Mouse (Mus musculus): ENCODE results near the gene Atxn2l.

Atxn2l gene

DNA sequence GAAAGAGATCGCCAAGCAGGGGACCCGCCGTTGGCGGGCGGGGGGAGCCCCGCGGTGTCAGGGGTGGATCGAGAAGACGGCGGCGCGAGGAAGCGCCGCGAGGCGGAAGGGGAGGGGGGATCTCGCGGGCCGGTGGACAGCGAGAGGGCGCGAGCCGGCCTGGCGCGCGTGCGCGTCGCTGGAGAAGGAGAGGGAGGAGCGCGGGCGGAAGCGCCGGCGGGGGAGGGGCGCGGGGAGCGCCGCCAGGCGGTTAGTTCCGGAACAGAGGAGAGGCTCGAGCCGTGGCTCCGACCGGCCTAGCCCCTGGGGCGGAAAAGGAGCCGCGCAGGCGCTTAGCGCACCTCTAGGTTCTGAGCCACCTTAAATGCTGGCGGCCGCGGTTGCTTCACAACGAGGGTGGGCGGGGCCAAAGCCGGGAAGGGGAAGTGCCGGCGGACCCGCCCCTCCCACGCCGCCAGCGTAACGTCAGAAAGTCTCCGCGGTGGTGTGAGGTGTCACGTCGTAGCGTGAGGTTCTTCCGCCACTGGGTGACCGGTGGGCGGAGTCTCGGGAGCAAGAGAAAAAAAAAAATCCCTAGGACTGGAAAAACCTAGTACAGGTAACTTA is at the start of gene Atxn2l:
Gene Atxn2l, minus strand, starts transcription at position 165 of the 606 bp plus-strand sequence.
- peak; percentile 100 for DNase-seq (ENCODE audit: inconsistent ontology term)

DNA sequence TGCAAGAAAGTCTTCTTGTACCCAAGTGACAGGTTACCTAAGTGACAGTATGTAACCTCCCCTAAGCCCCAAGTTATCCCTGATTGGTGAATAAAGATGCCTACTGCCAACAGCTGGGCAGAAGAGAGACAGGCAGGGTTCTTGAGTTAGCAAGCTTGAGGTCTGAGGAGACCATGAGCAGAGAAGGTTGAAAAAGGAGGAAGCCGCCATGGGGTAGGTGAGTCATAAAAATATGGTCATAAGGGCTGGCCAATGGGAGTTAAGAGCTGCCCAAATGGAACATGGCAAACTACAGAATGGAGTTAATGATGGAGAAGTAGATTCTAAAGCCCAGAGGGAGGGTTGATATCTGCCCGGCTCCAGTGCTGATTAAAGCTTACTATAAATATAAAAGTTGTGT is 42.4 kb upstream of the Atxn2l start:
- DNase-seq (ENCODE audit: inconsistent ontology term): no peak

DNA sequence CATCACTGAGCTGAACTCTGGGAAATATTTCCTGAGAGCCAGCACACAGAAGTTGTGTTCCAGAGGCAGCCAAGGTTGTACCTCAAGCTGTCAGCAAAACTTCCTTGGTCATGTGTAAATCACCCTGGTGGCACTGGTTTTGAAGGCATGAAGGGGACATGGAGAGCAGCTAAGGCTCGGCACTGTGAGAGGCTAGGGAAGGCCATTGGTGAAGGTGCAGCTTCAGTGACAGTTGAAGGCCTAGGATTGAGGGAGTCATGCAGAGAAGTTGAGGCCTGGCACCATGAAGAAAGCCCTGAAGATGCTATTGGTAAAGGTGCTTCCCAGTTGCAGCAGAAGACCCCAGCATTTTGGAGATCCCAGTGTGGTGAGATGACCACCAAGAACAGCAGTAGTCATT is 38.4 kb upstream of the Atxn2l start:
- DNase-seq (ENCODE audit: inconsistent ontology term): no peak

DNA sequence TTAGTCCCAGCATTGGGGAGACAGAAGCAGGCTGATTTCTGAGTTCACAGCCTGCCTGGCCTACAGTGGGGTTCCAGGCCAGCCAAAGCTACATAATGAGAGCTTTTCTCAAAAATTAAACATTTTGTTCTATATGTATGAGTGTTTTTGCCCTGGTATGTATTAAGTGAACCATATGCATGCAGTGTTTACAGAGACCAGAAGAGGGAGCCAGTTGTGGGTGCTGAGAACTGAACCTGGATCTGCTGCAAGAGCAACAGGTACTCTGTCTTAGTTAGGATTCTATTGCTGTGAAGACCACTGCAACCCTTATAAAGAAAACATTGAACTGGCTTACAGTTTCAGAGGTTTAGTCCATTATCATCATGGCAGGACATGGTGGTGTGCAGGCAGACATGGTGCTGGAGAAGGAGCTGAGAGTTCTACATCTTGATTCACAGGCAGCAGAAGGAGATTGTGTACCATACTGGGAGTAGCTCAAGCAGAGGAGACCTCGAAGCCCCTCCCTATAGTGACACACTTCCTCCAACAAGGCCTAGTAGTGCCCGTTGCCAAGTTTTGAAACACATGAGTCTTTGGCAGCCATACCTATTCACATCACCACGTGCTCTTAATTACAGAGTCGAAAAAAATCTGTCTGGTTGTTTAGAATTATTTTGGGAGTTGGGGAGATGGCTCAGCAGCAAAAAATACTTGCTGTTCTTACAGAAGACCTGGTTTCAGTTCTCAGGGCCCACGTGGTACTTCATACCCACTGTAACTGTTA is 34.8 kb upstream of the Atxn2l start:
- DNase-seq (ENCODE audit: inconsistent ontology term): no peak

DNA sequence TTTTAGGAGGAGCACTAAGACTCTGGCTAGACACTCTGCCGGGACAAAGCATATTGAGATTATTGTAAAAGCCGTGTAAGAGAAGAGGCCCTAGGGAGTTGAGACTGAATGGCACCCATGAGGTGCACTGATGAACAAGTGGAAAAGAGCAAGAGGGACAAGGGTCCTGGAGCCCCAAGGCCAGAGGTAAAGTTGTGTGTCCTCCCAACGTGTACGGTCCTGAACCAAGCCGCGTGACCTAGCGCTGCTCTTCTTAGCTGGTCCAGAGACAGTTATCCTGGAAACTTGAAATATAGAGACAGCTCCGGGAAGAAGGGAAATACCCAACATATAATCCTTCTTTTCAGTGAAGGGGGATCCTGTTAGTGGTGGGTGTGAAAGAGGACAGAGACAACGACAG is 33.2 kb upstream of the Atxn2l start:
- DNase-seq (ENCODE audit: inconsistent ontology term): peak; percentile 16

DNA sequence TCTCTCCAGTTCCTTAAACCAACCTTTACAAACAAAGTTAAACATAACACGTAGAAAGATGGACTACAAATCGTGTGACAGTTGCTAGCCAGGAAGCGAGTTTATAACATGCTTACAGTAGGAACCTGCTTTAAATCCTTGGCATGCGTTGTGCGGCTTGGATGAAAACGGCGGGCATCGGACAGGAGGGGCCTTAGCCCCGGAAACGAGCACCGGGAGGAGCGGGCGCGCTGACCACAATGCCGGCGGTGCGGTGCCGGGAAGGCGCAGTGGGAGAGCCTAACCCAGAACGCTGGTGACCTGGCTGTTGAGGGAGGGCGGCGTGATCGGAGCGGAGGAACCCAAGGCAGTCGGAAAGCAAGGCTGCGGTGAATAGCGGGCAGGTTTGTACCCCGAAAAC is 32.5 kb upstream of the Atxn2l start:
- peak; percentile 44 for DNase-seq (ENCODE audit: inconsistent ontology term)

DNA sequence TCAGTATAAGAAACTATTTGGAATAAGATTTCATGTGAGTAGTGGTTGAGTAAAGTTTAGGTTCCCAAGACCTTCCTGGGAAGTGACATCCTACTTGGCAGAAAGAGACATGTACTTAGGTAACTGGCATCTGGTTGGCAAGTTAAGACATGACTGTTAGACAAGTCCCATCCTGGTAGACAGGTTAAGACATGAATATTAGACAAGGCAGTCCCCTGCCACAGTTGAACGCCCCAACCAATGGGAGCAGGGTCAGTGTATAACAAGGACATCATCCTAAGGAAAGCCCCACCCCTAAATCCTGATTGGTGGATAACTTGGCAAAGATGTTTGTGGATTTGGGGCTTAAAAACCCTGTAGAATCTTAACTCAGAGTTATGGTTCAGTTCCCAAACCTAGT is 30.2 kb upstream of the Atxn2l start:
- DNase-seq (ENCODE audit: inconsistent ontology term): no peak

DNA sequence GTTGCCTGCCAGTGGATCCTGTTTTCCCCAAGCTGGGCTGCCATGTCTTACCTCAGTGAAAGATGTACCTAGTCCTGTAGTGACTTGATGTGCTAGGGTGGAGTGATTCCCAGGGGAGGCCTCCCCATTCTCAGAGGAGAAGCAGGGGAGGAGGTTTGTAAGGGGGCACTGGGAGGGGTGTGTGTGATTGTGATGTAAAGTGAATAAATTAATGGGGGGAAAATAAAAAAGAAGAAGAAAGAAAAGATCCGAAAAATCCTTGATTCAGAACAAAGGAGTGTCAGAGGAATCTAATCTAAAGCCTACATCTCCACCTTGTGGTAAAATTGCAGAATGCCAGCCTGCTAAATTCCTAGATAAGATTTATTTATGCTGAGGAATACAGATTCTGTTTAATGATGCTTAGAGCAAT is 24.9 kb upstream of the Atxn2l start:
- peak; percentile 69 for DNase-seq (ENCODE audit: inconsistent ontology term)

DNA sequence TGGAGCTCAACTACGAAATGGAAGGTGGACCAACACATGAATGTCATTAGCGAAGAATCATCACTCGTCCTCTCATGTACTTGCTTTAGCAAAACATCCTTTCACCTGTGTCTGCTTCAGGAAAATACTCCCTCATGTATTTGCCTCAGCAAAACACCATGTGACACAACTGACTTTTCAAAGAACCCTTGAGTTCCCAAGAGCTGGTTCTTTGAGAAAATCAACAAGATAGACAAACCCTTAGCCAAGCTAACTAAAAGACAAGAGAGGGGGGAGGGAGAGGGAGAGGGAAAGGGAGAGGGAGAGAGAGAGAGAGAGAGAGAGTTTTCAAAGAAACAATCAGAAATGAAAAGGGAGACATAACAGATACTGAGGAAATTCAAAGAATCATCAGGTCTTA is 20.1 kb upstream of the Atxn2l start:
- DNase-seq (ENCODE audit: inconsistent ontology term): no peak

DNA sequence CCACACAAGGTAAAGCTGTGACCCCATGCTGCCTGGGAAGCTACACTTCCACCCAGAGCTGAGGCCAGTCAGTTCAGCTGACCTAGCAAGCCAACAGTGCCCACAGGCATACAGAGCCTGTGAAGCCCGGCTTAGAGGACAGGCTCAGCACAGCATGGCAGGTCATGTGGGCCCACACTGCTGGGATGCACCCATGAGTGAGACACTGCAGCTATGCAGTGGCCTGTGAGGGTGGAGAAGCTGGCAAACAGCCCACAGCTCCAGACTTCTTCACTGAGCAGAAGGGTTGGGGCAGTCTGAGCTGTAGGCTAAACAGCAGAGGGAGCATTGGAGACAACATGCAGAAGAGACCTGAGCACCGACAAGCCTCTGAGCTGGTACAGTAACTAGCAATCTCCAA is 16.3 kb upstream of the Atxn2l start:
- DNase-seq (ENCODE audit: inconsistent ontology term): peak; percentile 38

DNA sequence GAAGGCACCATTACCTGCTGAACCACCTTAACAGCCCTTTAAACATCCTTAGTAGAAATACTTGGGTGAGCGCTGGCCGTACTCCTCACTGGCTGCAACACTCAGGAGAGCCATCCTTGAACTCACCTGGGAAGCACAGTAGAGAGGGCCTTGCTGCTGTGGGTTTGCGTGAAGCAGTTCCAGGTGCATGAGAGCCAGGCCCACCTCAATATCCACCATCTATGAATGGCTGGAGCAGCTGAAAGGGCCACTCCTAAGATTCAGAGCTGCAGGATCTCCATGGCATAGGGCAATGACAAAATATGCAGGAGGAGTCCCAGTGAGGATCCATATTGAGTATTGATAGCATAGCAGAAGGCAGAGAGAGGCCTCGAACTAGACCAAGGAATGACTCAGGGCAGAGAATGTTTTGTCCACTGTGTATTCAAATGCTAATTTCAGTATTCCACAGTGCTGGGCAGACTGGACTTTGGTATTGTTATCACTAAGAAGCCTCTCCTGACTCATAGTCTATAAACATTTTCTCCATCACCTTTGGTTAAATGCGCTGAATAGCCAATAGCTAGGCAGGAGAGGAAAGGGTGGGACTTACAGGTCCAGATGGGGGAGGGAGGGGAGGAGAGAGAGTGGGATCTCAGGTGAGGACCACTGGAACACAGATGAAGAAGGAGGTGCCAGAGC is 15.2 kb upstream of the Atxn2l start:
- DNase-seq (ENCODE audit: inconsistent ontology term): peak; percentile 8

DNA sequence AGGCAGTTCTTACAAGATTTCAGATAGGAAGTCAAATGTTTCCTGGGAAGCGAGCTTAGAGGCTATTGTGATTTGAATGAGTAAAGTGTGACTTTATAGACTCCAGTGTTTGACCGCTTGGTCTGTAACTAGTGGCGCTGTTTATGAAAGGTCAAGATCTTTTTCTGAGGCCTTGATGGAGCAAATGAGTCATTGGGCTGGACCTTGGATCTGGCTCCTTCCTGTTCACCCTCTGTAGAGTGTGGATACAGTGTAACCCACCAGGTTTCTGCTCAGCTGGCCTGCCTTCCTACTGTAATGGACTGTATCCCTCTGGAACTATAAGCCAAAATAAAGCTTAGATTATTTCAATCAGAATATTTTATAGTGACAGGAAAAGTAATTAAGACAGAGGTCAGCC is 8.1 kb upstream of the Atxn2l start:
- DNase-seq (ENCODE audit: inconsistent ontology term): no peak

DNA sequence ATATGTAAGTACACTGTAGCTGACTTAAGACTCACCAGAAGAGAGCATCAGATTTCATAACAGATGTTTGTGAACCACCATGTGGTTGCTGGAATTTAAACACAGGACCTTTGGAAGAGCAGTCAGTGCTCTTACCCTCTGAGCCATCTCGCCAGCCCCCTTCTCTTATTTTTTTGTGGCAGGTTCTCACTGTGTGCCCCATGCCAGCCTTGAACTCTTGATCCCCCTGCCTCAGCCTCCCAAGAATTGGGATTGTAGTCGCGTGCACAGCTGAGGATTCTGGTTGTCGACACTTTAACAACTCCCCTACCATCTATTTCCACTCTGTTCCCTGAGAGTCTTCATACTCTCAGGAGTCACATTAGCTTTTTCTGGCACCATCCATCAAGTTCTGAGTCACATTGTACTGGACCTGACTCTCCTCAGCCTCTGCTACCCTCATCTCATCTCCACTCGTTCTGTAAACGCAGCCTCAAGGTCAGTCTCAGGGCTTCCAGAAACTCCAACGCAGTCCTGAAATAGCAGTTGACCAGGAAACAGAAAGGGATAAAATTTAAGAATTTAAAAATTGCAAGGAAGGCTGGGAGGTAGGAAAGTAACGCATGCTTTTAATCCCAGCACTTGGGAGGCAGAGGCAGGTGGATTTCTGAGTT is 4.0 kb upstream of the Atxn2l start:
- DNase-seq (ENCODE audit: inconsistent ontology term): no peak

DNA sequence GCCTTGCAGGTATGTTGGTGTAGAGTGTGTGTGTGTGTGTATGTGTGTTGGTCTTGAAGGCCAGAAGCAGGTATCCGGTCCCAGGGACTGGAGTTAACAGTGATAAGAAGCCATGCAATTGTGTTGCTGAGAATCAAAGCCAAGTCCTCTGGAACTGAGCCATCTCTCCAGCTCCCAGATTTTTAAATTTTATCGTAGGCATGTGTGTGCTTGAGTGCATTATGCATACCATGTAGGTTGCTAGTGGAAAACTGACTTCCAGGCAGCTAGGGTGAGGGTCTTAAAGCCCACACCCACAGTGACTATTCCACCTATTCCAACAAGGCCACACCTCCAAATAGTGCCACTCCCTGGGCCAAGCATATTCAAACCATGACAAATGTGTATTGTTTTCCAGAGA is 1.7 kb upstream of the Atxn2l start:
- no peak for DNase-seq (ENCODE audit: inconsistent ontology term)

DNA sequence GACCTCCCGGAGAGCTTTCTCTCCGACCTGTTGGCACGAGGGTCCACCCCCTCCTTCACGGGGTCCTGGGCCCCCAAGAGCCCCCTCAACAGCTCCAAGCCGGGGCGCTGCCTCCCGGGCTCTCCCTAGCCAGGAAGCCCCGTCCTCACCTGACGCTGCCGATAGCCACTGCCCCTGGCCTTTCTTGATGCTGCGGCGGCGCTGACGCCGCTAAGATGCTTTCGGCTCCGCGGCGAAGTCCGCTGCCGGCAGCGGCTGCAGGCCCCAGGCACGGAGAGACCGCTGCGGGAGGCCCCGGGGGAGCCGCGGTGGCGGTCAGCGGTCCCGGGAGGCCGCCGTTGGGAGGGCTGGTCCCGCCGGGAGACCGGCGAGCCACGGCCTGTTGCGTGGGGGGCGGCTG is 486 bp downstream of the Atxn2l start:
- DNase-seq (ENCODE audit: inconsistent ontology term): no peak

DNA sequence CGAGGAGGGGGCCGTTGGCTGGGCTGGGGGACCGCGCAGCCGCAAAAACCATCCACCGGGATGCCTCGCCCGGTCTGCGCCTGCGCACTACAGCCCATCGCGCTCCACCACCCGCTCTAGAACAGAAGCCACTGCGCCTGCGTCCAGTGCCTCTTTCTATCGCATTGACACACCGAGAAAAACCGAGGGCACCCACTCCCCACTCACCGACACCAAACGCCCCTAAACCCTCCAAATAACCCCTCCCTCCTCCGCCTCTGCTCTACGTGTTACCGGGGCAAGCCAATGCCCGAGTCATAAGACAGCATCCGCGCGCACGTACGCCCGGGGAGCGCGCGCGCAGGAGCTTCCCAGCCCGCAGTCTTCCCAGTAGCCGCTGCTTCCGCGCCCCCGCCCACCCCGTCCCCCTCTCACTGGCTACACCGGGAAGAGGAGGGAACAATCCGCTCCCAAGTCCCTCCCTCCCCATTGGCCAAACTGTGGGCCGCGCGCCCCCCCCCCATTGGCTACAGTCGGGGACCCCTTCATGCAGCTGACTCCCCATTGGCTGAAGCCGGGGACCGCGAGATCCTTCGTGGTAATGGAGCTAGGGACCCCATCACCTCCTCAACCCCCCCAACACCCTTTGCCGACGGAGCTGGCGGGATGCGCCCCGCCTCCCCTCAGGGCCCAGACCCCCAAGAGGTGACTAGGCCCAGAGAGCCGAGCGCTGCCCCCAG is 1.1 kb downstream of the Atxn2l start:
- DNase-seq (ENCODE audit: inconsistent ontology term): peak; percentile 100

DNA sequence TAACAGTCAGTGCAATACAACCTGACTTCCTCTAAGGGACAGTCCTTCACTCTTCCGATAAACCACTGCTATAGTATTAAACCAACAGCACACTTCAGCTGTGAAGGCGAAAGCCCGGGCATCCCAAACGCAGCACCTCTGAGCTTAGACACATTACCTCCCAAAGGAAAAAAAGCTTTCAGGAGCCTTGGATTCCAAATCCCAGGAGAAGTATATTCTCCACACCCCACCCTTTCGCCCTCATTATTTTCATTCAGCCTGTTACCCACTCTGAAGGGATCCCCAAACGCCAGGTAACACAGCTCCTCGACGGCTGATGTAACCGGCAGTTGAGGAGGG is 1.6 kb downstream of the Atxn2l start:
- no peak for DNase-seq (ENCODE audit: inconsistent ontology term)

DNA sequence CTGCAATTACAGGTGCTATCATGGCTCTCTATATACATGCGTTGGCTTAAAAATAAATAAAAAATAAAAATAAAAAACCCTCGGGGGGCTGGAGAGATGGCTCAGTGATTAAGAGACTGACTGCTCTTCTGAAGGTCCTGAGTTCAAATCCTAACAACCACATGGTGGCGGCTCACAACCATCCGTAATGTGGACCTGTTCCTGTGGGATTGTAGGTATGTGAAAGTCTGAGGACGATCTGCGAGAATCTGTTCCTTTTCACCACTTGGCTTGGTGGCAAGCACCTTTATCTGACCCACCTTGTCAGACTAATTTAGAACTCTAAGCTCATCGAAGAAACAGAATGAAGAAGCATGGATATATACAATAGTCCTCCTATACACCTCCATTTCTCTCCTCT is 3.8 kb downstream of the Atxn2l start:
- no peak for DNase-seq (ENCODE audit: inconsistent ontology term)

DNA sequence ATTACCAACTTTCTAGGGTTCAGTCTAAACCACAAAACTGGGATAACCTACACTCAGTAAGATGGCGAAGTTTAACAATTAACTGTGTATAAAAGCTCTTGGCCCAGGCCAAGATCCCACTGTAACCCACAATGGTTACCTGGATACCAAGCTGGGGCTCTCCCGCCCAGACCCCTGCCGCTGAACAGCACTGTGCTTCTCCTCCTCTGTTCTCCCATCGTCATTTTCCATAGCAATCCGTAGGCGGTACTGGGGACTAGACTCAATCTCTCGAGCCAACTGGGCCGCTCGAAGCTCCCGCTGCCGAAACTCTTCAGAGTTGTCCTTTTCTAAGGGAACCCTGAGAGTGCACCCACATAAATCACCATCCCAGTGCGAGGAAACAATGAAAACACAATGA is 5.3 kb downstream of the Atxn2l start:
- no peak for DNase-seq (ENCODE audit: inconsistent ontology term)

DNA sequence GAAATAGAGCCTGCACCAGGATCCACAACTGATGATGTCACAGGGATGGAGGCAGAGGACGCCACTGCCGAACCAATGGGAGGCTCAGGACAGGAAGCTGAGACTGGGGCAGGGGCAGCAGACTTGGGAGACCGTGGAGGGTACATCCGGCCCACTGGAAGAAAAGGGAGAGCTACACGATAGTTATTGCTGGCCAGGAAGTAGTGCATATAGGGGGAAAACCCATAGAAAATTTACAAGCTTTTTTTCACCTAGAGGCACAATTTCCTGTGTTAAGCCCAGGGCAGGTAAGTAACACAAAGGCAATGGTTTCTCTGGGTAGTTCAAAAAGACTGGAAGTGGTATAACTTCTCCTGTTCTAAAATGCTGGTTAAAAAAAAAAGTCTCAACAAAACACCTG is 6.8 kb downstream of the Atxn2l start:
- no peak for DNase-seq (ENCODE audit: inconsistent ontology term)

DNA sequence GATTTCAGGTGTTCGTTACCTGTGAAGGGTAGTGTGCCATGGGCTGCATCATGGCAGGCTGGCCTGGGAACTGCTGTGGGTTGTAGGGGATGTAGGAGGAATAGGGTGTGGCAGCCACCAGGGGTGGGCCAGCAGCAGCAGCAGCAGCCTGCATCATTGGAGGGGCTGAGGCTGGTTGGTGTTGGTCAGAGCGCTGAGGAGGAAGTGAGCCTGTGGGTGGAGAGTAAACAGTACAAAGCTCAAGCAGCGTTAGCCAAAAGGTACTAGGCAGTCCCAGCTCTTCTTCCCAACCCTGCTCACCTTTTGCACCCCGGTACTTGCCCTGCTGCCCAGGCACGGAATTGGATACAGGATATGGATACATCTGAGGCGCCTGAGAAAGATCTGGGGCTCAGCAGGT is 9.1 kb downstream of the Atxn2l start:
- DNase-seq (ENCODE audit: inconsistent ontology term): no peak

DNA sequence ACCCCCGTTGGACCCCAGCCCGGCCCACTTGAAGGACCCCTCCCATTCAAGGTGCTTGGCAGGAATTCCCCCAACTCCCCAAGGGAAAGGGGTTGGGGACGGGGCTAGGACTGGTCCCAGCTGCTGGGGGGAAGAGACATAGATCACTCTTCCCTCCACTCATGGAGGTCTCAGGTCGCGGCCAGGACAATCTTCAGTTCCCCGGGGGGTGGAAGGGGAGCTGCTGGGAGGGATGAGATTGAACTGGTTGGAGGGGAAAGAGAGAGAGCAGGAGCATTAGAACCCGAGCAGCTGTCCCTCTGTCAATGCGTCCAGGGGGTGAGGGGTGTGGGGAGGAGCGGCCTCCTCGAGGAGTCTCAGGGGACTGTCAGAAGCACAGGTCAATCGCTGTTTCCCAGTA is 11.3 kb downstream of the Atxn2l start:
- DNase-seq (ENCODE audit: inconsistent ontology term): no peak
